Mouse (Mus musculus): ENCODE results near the gene Fam49a.
"Not testable (repeated sequence)": the region's sequence is repeated elsewhere in the genome, so short reads cannot be mapped to it uniquely, and the experiment has no call there.

The Fam49a gene

GRCm38 (mm10) chr12:12313919-12314318, 52.0 kb downstream of the Fam49a start:
- no peak for DNase-seq (ENCODE audit: low spot score in 2 of 2)

GRCm38 (mm10) chr12:12314326-12314725, 52.4 kb downstream of the Fam49a start:
- no peak for DNase-seq (ENCODE audit: low spot score in 2 of 2)

- no peak for DNase-seq (ENCODE audit: low spot score in 2 of 2)
Measured at GRCm38 (mm10) chr12:12315011-12315410, 53.1 kb downstream of the Fam49a start.

GRCm38 (mm10) chr12:12316956-12317355, 55.0 kb downstream of the Fam49a start:
- DNase-seq (ENCODE audit: low spot score in 2 of 2): no peak

- DNase-seq (ENCODE audit: low spot score in 2 of 2): no peak
Measured at GRCm38 (mm10) chr12:12317606-12318005, 55.7 kb downstream of the Fam49a start.

GRCm38 (mm10) chr12:12318140-12318734, 56.3 kb downstream of the Fam49a start:
- peak in 1 of 2 experiments; percentile 25 for DNase-seq (ENCODE audit: low spot score in 2 of 2)

- peak in 1 of 2 experiments; percentile 17 for DNase-seq (ENCODE audit: low spot score in 2 of 2)
Measured at GRCm38 (mm10) chr12:12320693-12321092, 58.8 kb downstream of the Fam49a start.

- DNase-seq (ENCODE audit: low spot score in 2 of 2): no peak
Measured at GRCm38 (mm10) chr12:12321111-12321510, 59.2 kb downstream of the Fam49a start.

GRCm38 (mm10) chr12:12323084-12323483, 61.1 kb downstream of the Fam49a start:
- no peak for DNase-seq (ENCODE audit: low spot score in 2 of 2)

- DNase-seq (ENCODE audit: low spot score in 2 of 2): peak; percentile 67 to 76
Measured at GRCm38 (mm10) chr12:12323616-12324223, 61.8 kb downstream of the Fam49a start.

- not testable (repeated sequence) for DNase-seq (ENCODE audit: low spot score in 2 of 2)
Measured at GRCm38 (mm10) chr12:12324266-12324665, 62.3 kb downstream of the Fam49a start.

- no peak for DNase-seq (ENCODE audit: low spot score in 2 of 2)
Measured at GRCm38 (mm10) chr12:12333526-12334310, 71.8 kb downstream of the Fam49a start.

GRCm38 (mm10) chr12:12334486-12334885, 72.5 kb downstream of the Fam49a start:
- DNase-seq (ENCODE audit: low spot score in 2 of 2): no peak

- no peak for DNase-seq (ENCODE audit: low spot score in 2 of 2)
Measured at GRCm38 (mm10) chr12:12335566-12335965, 73.6 kb downstream of the Fam49a start.

GRCm38 (mm10) chr12:12337378-12337777, 75.4 kb downstream of the Fam49a start:
- no peak for DNase-seq (ENCODE audit: low spot score in 2 of 2)

GRCm38 (mm10) chr12:12343320-12343719, 81.4 kb downstream of the Fam49a start:
- no peak for DNase-seq (ENCODE audit: low spot score in 2 of 2)

GRCm38 (mm10) chr12:12348625-12349024, 86.7 kb downstream of the Fam49a start:
- no peak for DNase-seq (ENCODE audit: low spot score in 2 of 2)

GRCm38 (mm10) chr12:12349645-12350288, 87.8 kb downstream of the Fam49a start:
- DNase-seq (ENCODE audit: low spot score in 2 of 2): no peak

- no peak for DNase-seq (ENCODE audit: low spot score in 2 of 2)
Measured at GRCm38 (mm10) chr12:12351816-12352552, 90.0 kb downstream of the Fam49a start.

- DNase-seq (ENCODE audit: low spot score in 2 of 2): no peak
Measured at GRCm38 (mm10) chr12:12354115-12354653, 92.2 kb downstream of the Fam49a start.

- DNase-seq (ENCODE audit: low spot score in 2 of 2): no peak
Measured at GRCm38 (mm10) chr12:12356048-12356447, 94.1 kb downstream of the Fam49a start.

Measured in natural killer cell, adult 2 months (primary cell).